Mouse (Mus musculus) liver, embryonic 12.5 days (tissue): ENCODE data around the gene Ern1. TPM values are rescaled to one million over a fixed set of nuclear protein-coding genes. Genes with fewer than 3 reads are reported as not detected.

Experiments used
- ATAC-seq: fragments of 200-750 bp; cut with Nextera tagmentation; 2 replicates; pipeline ENCODE4 v1.8.0; 2017; ENCODE audit warnings: moderate number of reproducible peaks, mild to moderate bottlenecking, moderate library complexity
- H3K27ac ChIP-seq: fragments of 300-500 bp; sonication (generic); 2 replicates; pipeline ENCODE4 v1.5.1; 2016; ENCODE audit warnings: mild to moderate bottlenecking
- H3K27me3 ChIP-seq: fragments of 300-500 bp; sonication (generic); replicated peaks from 2 replicates; pipeline ENCODE4 v1.6.1; 2016; ENCODE audit warnings: mild to moderate bottlenecking, moderate library complexity
- H3K36me3 ChIP-seq: fragments of 300-500 bp; sonication (generic); 2 replicates; pipeline ENCODE4 v1.6.1; 2016; ENCODE audit warnings: mild to moderate bottlenecking, moderate library complexity
- H3K4me1 ChIP-seq: fragments of 300-500 bp; sonication (generic); 2 replicates; pipeline ENCODE4 v1.6.1; 2016
- H3K4me2 ChIP-seq: fragments of 300-500 bp; sonication (generic); 2 replicates; pipeline ENCODE4 v1.6.1; 2016; ENCODE audit warnings: mild to moderate bottlenecking, moderate library complexity
- H3K4me3 ChIP-seq: fragments of 300-500 bp; sonication (generic); 2 replicates; pipeline ENCODE4 v1.5.1; 2016; ENCODE audit warnings: mild to moderate bottlenecking, moderate library complexity
- H3K9ac ChIP-seq: fragments of 300-500 bp; sonication (generic); 2 replicates; pipeline ENCODE4 v1.6.1; 2016; ENCODE audit warnings: mild to moderate bottlenecking, moderate library complexity
- H3K9me3 ChIP-seq: fragments of 300-500 bp; sonication (generic); replicated peaks from 2 replicates; pipeline ENCODE4 v1.6.1; 2016; ENCODE audit warnings: mild to moderate bottlenecking, moderate library complexity
- WGBS: fragments of 180-500 bp; shearing (Covaris S2); methylation state at CpG from one replicate; pipeline ENCODE4 v1.1.7; 2016; ENCODE audit not compliant: insufficient replicate concordance; 5-methylcytosine and 5-hydroxymethylcytosine counted together
- polyA plus RNA-seq: library from polyadenylated mRNA; unstranded; fragments of >200 nt; fragmentation: Nextera tagmentation; extraction: Ambion mirVana; gene quantifications from 2 replicates; pipeline ENCODE4 v1.2.1, GENCODE M21; 2016

The Ern1 gene
- polyA plus RNA-seq, 1 experiment from 2014 or later: 6.8 TPM

DNA sequence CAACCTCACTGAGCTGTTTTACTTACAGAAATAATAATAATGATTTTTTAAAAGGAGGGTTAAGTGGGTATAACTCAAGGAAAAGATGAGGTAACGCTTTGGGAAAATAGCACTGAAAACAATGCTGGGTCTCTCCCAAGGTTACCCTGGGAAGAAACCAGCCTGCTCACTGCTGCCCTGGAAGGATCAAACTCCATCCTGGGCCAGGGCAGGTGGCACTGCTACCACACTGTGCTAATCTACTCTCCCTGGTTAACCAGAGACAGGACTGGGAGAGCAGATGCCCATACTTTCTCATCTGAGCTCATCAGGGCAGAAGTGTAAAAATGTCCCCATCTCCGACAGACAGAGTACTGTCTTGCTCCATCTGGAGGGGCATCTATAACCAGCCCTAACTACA lies 47.3 kb downstream of the Ern1 start:
- ATAC-seq: no peak
- H3K36me3 ChIP-seq: 0 out of 2 replicates have a peak, but pooled peaks cover 3% of the 10 kb centered on the region
- 76% methylated on average over 2 of the region's 2 CpGs for WGBS
- H3K27me3 ChIP-seq: no peaks in the 10 kb centered on the region
- no peak overlapping the region for H3K9ac ChIP-seq
- no peaks in the 10 kb centered on the region for H3K9me3 ChIP-seq
- no peak overlapping the region for H3K4me3 ChIP-seq
- no peak overlapping the region for H3K4me2 ChIP-seq
- peaks cover 29% of the 10 kb centered on the region for H3K4me1 ChIP-seq
- peak overlapping the region; percentile 38; the same call in 1 of the 2 replicates for H3K27ac ChIP-seq

GRCm38 (mm10) chr11:106439355-106439754 lies 48.3 kb downstream of the Ern1 start:
- H3K4me1 ChIP-seq: peaks cover 29% of the 10 kb centered on the region
- no peaks in the 10 kb centered on the region for H3K9me3 ChIP-seq
- no peaks in the 10 kb centered on the region for H3K27me3 ChIP-seq
- H3K4me2 ChIP-seq: peak overlapping the region; percentile 28
- H3K4me3 ChIP-seq: no peak overlapping the region
- H3K36me3 ChIP-seq: peaks cover 6% of the 10 kb centered on the region; the same call in 1 of the 2 replicates
- H3K9ac ChIP-seq: no peak overlapping the region
- ATAC-seq: peak; percentile 58
- peak overlapping the region; percentile 70 for H3K27ac ChIP-seq
- WGBS: 38% methylated on average over 3 of the region's 3 CpGs

DNA sequence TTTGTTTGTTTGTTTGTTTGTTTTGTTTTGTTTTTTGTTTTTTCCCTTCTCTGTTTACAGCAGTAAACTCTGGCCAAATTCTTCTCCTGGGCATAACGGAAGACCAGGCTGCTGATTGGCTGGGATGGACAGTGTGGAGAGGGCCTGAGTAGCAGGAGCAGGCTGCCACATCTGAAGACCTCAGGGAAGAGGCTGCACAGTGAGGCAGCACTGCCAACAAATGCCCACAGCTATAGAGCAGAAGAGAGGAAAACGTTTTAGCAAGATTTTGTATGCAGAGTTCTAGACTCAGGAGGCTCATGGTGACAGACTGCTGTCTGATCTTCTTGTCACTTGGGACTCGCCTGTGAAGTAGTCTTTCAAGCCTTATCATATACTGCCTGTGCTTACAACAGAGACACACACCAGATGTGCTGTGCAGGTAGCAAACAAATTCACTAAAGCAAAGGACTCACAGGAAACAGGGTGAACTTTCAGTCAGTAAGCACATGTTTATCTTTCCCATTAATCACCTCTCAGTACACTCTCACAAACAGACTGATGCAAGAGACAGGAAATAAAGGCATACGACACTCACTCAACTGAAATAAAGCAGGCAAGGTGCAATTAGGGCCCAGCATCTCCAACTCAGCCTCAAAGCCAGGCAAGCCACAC lies 49.0 kb downstream of the Ern1 start:
- ATAC-seq: peak; percentile 59; the same call in 1 of the 2 replicates
- Histone ChIP-seq H3K4me3 (no peak overlapping the region), H3K4me2 (0 out of 2 replicates have a peak overlapping the region, but pooled peaks have one; percentile 2), H3K9ac (peak overlapping the region; percentile 27), H3K36me3 (peaks cover 9% of the 10 kb centered on the region; the same call in 1 of the 2 replicates), H3K9me3 (no peaks in the 10 kb centered on the region), H3K27me3 (no peaks in the 10 kb centered on the region), H3K27ac (peak overlapping the region; percentile 70), H3K4me1 (peaks cover 29% of the 10 kb centered on the region)
- WGBS: 17% methylated on average over 4 of the region's 4 CpGs

DNA sequence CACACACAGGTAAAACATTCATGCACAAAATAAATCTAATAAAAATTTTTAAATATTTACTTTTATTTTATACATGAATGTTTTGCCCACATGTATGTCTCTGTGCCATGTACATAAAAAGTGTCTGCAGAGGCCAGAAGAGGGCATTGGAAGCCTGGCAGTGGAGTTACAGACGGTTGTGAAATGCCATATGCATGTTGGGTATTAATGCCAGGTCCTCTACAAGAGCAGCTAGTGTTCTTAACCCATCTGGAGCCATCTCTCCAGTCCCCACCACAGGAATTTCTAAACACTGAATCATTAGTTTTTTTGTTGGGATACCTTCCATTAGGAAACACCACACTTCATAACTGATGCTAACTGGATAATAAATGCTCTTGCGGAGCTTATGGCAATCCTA lies 50.1 kb downstream of the Ern1 start:
- Histone ChIP-seq H3K9ac (no peak overlapping the region), H3K27ac (no peak overlapping the region)
- 87% methylated on average over 2 of the region's 2 CpGs for WGBS

DNA sequence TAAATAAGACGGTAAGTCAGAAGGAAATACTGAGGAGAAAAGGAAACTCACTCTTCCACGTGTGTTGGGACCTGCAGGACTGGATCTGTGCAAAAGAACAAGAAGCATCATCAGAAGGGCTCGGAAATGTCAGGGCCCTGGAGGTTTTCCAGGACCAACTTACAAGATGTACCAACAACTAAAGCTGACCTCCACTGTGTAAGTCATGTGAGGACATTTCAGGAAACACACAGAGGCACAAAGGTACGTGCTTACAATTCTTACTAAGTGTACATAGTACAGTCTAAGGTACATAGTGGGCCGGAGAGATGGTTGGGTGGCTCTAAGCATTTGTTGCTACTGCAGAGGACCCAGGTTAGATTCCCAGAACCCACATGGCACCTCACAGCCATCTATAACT lies 50.6 kb downstream of the Ern1 start:
- Histone ChIP-seq H3K4me1 (peaks cover 29% of the 10 kb centered on the region), H3K9me3 (no peaks in the 10 kb centered on the region), H3K27me3 (no peaks in the 10 kb centered on the region), H3K4me3 (no peak overlapping the region), H3K9ac (no peak overlapping the region), H3K4me2 (no peak overlapping the region), H3K36me3 (peaks cover 14% of the 10 kb centered on the region; the same call in 1 of the 2 replicates), H3K27ac (no peak overlapping the region)
- ATAC-seq: no peak
- WGBS: 74% methylated on average over 5 of the region's 5 CpGs

More for the DNA sequence above, 50.1 kb downstream of the Ern1 start:
- no peaks in the 10 kb centered on the region for H3K27me3 ChIP-seq
- H3K9me3 ChIP-seq: no peaks in the 10 kb centered on the region
- no peak for ATAC-seq
- no peak overlapping the region for H3K4me2 ChIP-seq
- peaks cover 14% of the 10 kb centered on the region; the same call in 1 of the 2 replicates for H3K36me3 ChIP-seq
- peaks cover 29% of the 10 kb centered on the region for H3K4me1 ChIP-seq
- no peak overlapping the region for H3K4me3 ChIP-seq

DNA sequence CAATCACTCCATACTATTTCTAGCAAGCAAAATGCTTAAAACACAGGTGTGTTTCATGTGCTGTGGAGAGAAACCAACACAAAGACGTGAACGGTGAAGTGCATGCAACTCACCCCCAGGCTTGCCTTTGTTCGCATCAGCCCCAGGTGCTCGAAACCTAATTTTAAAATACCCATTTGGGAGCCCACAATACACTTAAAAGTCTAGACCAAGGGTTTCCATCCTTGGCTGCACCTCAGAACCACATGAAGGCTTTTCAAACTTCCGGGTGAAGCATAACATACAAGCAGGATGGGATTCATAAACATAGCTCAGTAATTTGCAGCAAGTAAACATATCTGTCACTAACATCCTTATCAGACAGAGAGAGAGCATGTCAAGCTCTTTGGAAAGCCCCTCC lies 57.3 kb downstream of the Ern1 start:
- no peak for ATAC-seq
- H3K27me3 ChIP-seq: no peaks in the 10 kb centered on the region
- WGBS: 76% methylated on average over 5 of the region's 5 CpGs
- H3K4me1 ChIP-seq: 0 out of 2 replicates have a peak, but pooled peaks cover 12% of the 10 kb centered on the region
- H3K9ac ChIP-seq: no peak overlapping the region
- H3K36me3 ChIP-seq: peaks cover 37% of the 10 kb centered on the region
- H3K4me2 ChIP-seq: no peak overlapping the region
- no peaks in the 10 kb centered on the region for H3K9me3 ChIP-seq
- no peak overlapping the region for H3K4me3 ChIP-seq
- no peak overlapping the region for H3K27ac ChIP-seq

DNA sequence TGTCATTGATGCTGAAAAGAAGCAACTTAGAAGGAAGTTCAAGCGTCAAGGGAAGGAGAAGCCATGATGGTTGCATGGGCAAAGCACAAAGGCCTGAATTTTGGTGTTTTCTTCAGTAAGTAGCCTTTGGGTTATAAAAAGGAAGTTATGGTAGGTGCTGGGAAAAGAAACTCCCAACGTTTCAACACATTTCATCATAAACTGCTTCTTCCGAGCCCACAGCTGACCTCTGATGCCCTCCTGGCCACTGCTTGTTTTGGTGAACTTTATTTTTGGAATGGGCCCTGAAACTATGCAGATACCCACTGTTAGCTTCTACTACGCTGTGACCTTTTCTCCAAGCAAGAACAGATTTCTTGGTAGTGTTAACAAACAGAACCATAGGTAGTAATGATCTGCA lies 58.0 kb downstream of the Ern1 start:
- no peak overlapping the region for H3K4me2 ChIP-seq
- H3K9me3 ChIP-seq: no peaks in the 10 kb centered on the region
- no peak overlapping the region for H3K4me3 ChIP-seq
- 0 out of 2 replicates have a peak, but pooled peaks cover 12% of the 10 kb centered on the region for H3K4me1 ChIP-seq
- no peaks in the 10 kb centered on the region for H3K27me3 ChIP-seq
- peaks cover 39% of the 10 kb centered on the region for H3K36me3 ChIP-seq
- H3K9ac ChIP-seq: no peak overlapping the region
- 62% methylated on average over 4 of the region's 4 CpGs for WGBS
- no peak overlapping the region for H3K27ac ChIP-seq
- no peak for ATAC-seq

DNA sequence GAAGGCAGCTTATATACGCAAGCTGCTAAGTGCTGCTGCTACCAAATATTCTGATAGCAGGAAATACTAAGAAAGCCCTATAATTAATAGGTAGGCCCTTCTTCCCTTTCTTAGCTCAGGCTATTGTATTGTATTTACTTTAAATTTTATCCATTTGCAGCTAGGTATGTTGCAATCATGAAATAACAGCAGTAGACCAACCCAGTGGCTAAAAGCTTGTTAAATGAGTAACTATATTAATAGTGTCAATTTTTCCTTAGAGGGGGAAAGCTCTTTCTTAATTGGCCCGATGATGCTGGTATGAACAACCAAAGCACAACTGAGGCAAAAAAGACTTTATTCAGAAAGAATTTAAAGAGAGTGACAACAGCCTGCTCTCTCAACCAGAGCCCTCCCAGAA lies 59.1 kb downstream of the Ern1 start:
- Histone ChIP-seq H3K9me3 (no peaks in the 10 kb centered on the region), H3K4me2 (no peak overlapping the region), H3K9ac (no peak overlapping the region), H3K4me3 (no peak overlapping the region), H3K27me3 (no peaks in the 10 kb centered on the region), H3K27ac (no peak overlapping the region), H3K36me3 (peaks cover 37% of the 10 kb centered on the region), H3K4me1 (0 out of 2 replicates have a peak, but pooled peaks cover 12% of the 10 kb centered on the region)
- WGBS: 83% methylated on average over 2 of the region's 2 CpGs
- no peak for ATAC-seq

DNA sequence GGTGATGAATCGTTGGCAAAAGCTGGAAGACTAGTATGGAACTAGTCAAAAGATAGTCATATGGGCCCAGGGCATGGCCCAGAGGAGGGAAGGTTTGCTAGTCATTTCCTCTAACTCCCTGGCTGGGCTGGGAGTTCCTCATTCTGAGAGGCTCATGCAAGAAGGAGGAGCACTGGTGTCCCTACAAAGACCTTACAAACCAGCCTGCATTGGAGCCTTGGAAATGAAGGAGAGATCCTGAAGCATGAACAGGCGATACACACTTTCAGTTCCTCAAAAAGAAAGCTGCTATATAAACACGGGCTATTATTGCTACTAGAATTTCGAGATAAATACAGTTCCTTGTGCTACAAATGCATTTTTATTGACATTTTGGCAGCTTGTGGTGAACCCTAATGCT lies 59.5 kb downstream of the Ern1 start:
- Histone ChIP-seq H3K36me3 (peaks cover 39% of the 10 kb centered on the region), H3K9me3 (no peaks in the 10 kb centered on the region), H3K4me1 (0 out of 2 replicates have a peak, but pooled peaks cover 12% of the 10 kb centered on the region), H3K9ac (no peak overlapping the region), H3K4me3 (no peak overlapping the region), H3K4me2 (no peak overlapping the region), H3K27me3 (no peaks in the 10 kb centered on the region), H3K27ac (no peak overlapping the region)
- no peak for ATAC-seq
- WGBS: 37% methylated on average over 4 of the region's 4 CpGs

GRCm38 (mm10) chr11:106426447-106426846 lies 61.2 kb downstream of the Ern1 start:
- 85% methylated on average over 4 of the region's 4 CpGs for WGBS
- H3K36me3 ChIP-seq: peaks cover 47% of the 10 kb centered on the region
- no peak overlapping the region for H3K27ac ChIP-seq
- no peaks in the 10 kb centered on the region for H3K27me3 ChIP-seq
- H3K4me2 ChIP-seq: no peak overlapping the region
- no peak for ATAC-seq
- no peak overlapping the region for H3K9ac ChIP-seq
- 0 out of 2 replicates have a peak, but pooled peaks cover 12% of the 10 kb centered on the region for H3K4me1 ChIP-seq
- H3K9me3 ChIP-seq: no peaks in the 10 kb centered on the region
- H3K4me3 ChIP-seq: no peak overlapping the region

DNA sequence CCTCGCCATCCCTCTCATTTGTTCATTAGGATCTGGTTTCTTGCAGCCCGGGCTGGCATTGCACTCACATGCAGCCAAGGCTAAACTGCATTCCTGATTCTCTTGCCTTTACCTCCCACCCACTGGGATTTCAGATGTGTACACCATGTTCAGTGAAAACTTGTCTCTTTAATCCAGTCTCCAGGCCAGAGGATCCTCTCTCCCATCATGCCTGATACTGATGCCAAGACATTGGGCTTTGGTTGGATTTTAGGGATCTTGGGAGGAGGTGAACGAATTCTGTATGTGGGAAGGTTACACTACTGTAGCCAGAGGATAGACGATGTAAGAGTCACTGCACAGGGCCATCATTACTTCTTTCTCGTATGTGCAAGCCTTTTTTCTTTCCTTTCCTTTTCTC lies 62.5 kb downstream of the Ern1 start:
- H3K36me3 ChIP-seq: peaks cover 56% of the 10 kb centered on the region
- no peaks in the 10 kb centered on the region for H3K27me3 ChIP-seq
- no peak overlapping the region for H3K4me2 ChIP-seq
- 0 out of 2 replicates have a peak, but pooled peaks cover 5% of the 10 kb centered on the region for H3K4me1 ChIP-seq
- ATAC-seq: no peak
- H3K27ac ChIP-seq: no peak overlapping the region
- no peaks in the 10 kb centered on the region for H3K9me3 ChIP-seq
- WGBS: 82% methylated on average over 5 of the region's 5 CpGs
- no peak overlapping the region for H3K9ac ChIP-seq
- no peak overlapping the region for H3K4me3 ChIP-seq

GRCm38 (mm10) chr11:106419262-106420102 lies 68.2 kb downstream of the Ern1 start:
- 51% methylated on average over 9 of the region's 9 CpGs for WGBS
- H3K9ac ChIP-seq: no peak overlapping the region
- peak; percentile 52; the same call in 1 of the 2 replicates for ATAC-seq

More at GRCm38 (mm10) chr11:106419262-106420102, 68.2 kb downstream of the Ern1 start:
- Histone ChIP-seq H3K4me3 (no peak overlapping the region), H3K4me2 (no peak overlapping the region), H3K27me3 (no peaks in the 10 kb centered on the region), H3K36me3 (peaks cover 48% of the 10 kb centered on the region), H3K9me3 (no peaks in the 10 kb centered on the region), H3K4me1 (peaks cover 17% of the 10 kb centered on the region), H3K27ac (peak overlapping the region; percentile 46)
